Mouse (Mus musculus) stomach, postnatal 0 days (tissue): ENCODE measurements around the gene Ffar3.

Experiments used
- CTCF ChIP-seq: IDR thresholded peaks from 2 replicates; pipeline ENCODE4 v1.5.1; 2016; ENCODE audit warnings: antibody characterized with exemption, low read depth, mild to moderate bottlenecking, moderate library complexity
- EP300 ChIP-seq: optimal IDR thresholded peaks from 2 replicates; pipeline ENCODE3; 2016; ENCODE audit warnings: antibody characterized with exemption

- TF ChIP-seq CTCF, result peak; percentile 60
- TF ChIP-seq EP300, result no peak
Measured at GRCm38 (mm10) chr7:30810319-30810718, 45.7 kb downstream of the Ffar3 start.
